Mouse (Mus musculus) stomach, embryonic 16.5 days (tissue): ENCODE results near the gene Ep400. TPM values are rescaled to one million over a fixed set of nuclear protein-coding genes. Genes with fewer than 3 reads are reported as not detected.

Experiments
- ATAC-seq: fragments of 200-750 bp; cut with Nextera tagmentation; 2 replicates; pipeline ENCODE4 v1.8.0; 2017; ENCODE audit warnings: moderate number of reproducible peaks, moderate TSS enrichment; ENCODE audit not compliant: insufficient read depth, low FRiP score
- H3K27ac ChIP-seq: fragments of 300-500 bp; sonication (generic); 2 replicates; pipeline ENCODE4 v1.5.1; 2014; ENCODE audit warnings: low read length
- H3K27me3 ChIP-seq: fragments of 300-500 bp; sonication (generic); 2 replicates; pipeline ENCODE4 v1.6.1; 2014; ENCODE audit warnings: low read length, control low read depth, mixed read lengths; ENCODE audit not compliant: control insufficient read depth, insufficient read depth
- H3K36me3 ChIP-seq: fragments of 300-500 bp; sonication (generic); 2 replicates; pipeline ENCODE4 v1.6.1; 2014; ENCODE audit warnings: low read length; ENCODE audit not compliant: control insufficient read depth, insufficient read depth
- H3K4me1 ChIP-seq: fragments of 300-500 bp; sonication (generic); 2 replicates; pipeline ENCODE4 v1.6.1; 2014; ENCODE audit warnings: low read length, control low read depth, mixed read lengths; ENCODE audit not compliant: control insufficient read depth, insufficient read depth
- H3K4me2 ChIP-seq: fragments of 300-500 bp; sonication (generic); 2 replicates; pipeline ENCODE4 v1.6.1; 2014; ENCODE audit warnings: low read depth, low read length, mixed read lengths
- H3K4me3 ChIP-seq: fragments of 300-500 bp; sonication (generic); replicated peaks from 2 replicates; pipeline ENCODE4 v1.5.1; 2014; ENCODE audit warnings: mild to moderate bottlenecking, low read length
- H3K9ac ChIP-seq: fragments of 300-500 bp; sonication (generic); 2 replicates; pipeline ENCODE4 v1.6.1; 2014; ENCODE audit warnings: low read length
- H3K9me3 ChIP-seq: fragments of 300-500 bp; sonication (generic); replicated peaks from 2 replicates; pipeline ENCODE4 v1.6.1; 2016; ENCODE audit warnings: low read length, control low read depth; ENCODE audit not compliant: control insufficient read depth
- WGBS: fragments of 180-500 bp; shearing (Covaris S2); extraction: QIAGEN DNeasy Blood & Tissue Kit; methylation state at CpG from one replicate; pipeline ENCODE4 v1.1.7; 2014; 5-methylcytosine and 5-hydroxymethylcytosine counted together
- polyA plus RNA-seq: library from polyadenylated mRNA; unstranded; fragments of >200 nt; fragmentation: Nextera tagmentation; extraction: Ambion mirVana; gene quantifications from 2 replicates; pipeline ENCODE4 v1.2.1, GENCODE M21; 2015

The Ep400 gene
- polyA plus RNA-seq, 1 experiment from 2014 or later = 42.4 TPM

GRCm38 (mm10) chr5:110769272-110769671, 1.2 kb downstream of the Ep400 start:
- H3K36me3 ChIP-seq = peaks cover 7% of the 10 kb centered on the region; the same call in 1 of the 2 replicates

GRCm38 (mm10) chr5:110763890-110764289, 6.6 kb downstream of the Ep400 start:
- no peak for ATAC-seq
- Histone ChIP-seq H3K27me3 (no peaks in the 10 kb centered on the region), H3K9ac (no peak overlapping the region), H3K36me3 (no peaks in the 10 kb centered on the region), H3K27ac (no peak overlapping the region), H3K9me3 (no peaks in the 10 kb centered on the region), H3K4me1 (peaks cover 4% of the 10 kb centered on the region), H3K4me3 (no peak overlapping the region), H3K4me2 (no peak overlapping the region)
- WGBS = 88% methylated on average over 8 of the region's 8 CpGs

More at GRCm38 (mm10) chr5:110769272-110769671, 1.2 kb downstream of the Ep400 start:
- peak overlapping the region; percentile 94 for H3K4me3 ChIP-seq
- no peaks in the 10 kb centered on the region for H3K9me3 ChIP-seq
- peak overlapping the region; percentile 93 for H3K9ac ChIP-seq
- H3K4me2 ChIP-seq = peak overlapping the region; percentile 66
- no peak for ATAC-seq
- peaks cover 9% of the 10 kb centered on the region for H3K4me1 ChIP-seq
- no peaks in the 10 kb centered on the region for H3K27me3 ChIP-seq
- WGBS = 48% methylated on average over 4 of the region's 4 CpGs
- no peak overlapping the region for H3K27ac ChIP-seq

- Histone ChIP-seq H3K9me3 (no peaks in the 10 kb centered on the region), H3K4me3 (no peak overlapping the region), H3K4me2 (no peak overlapping the region), H3K27me3 (no peaks in the 10 kb centered on the region), H3K9ac (no peak overlapping the region), H3K4me1 (no peaks in the 10 kb centered on the region), H3K27ac (no peak overlapping the region), H3K36me3 (0 out of 2 replicates have a peak, but pooled peaks cover 3% of the 10 kb centered on the region)
- no peak for ATAC-seq
- 72% methylated on average over 1 of the region's 1 CpGs for WGBS
Observed at GRCm38 (mm10) chr5:110745021-110745420, 25.5 kb downstream of the Ep400 start.

GRCm38 (mm10) chr5:110739496-110740275, 30.8 kb downstream of the Ep400 start:
- Histone ChIP-seq H3K9me3 (no peaks in the 10 kb centered on the region), H3K27ac (no peak overlapping the region), H3K4me2 (no peak overlapping the region), H3K9ac (no peak overlapping the region), H3K4me1 (no peaks in the 10 kb centered on the region), H3K36me3 (0 out of 2 replicates have a peak, but pooled peaks cover 15% of the 10 kb centered on the region), H3K27me3 (no peaks in the 10 kb centered on the region), H3K4me3 (no peak overlapping the region)
- no peak for ATAC-seq
- WGBS = 93% methylated on average over 7 of the region's 7 CpGs

- Histone ChIP-seq H3K4me1 (no peaks in the 10 kb centered on the region), H3K27me3 (no peaks in the 10 kb centered on the region), H3K4me2 (no peak overlapping the region), H3K27ac (no peak overlapping the region), H3K36me3 (peaks cover 15% of the 10 kb centered on the region; the same call in 1 of the 2 replicates), H3K4me3 (no peak overlapping the region), H3K9ac (no peak overlapping the region), H3K9me3 (no peaks in the 10 kb centered on the region)
- ATAC-seq = no peak
- WGBS = 76% methylated on average over 1 of the region's 1 CpGs
Observed at GRCm38 (mm10) chr5:110735606-110736005, 34.9 kb downstream of the Ep400 start.

GRCm38 (mm10) chr5:110733231-110733823, 37.2 kb downstream of the Ep400 start:
- H3K9me3 ChIP-seq = no peaks in the 10 kb centered on the region
- no peak overlapping the region for H3K4me3 ChIP-seq
- H3K36me3 ChIP-seq = peaks cover 19% of the 10 kb centered on the region; the same call in 1 of the 2 replicates
- no peaks in the 10 kb centered on the region for H3K27me3 ChIP-seq
- ATAC-seq = no peak
- no peak overlapping the region for H3K27ac ChIP-seq
- no peaks in the 10 kb centered on the region for H3K4me1 ChIP-seq
- no peak overlapping the region for H3K9ac ChIP-seq
- WGBS = 97% methylated on average over 4 of the region's 4 CpGs
- H3K4me2 ChIP-seq = no peak overlapping the region

- no peak overlapping the region for H3K4me3 ChIP-seq
- peaks cover 20% of the 10 kb centered on the region; the same call in 1 of the 2 replicates for H3K36me3 ChIP-seq
- ATAC-seq = no peak
- H3K27me3 ChIP-seq = no peaks in the 10 kb centered on the region
- H3K4me1 ChIP-seq = no peaks in the 10 kb centered on the region
- no peak overlapping the region for H3K27ac ChIP-seq
- H3K9ac ChIP-seq = no peak overlapping the region
- no peaks in the 10 kb centered on the region for H3K9me3 ChIP-seq
- H3K4me2 ChIP-seq = no peak overlapping the region
- 91% methylated on average over 2 of the region's 2 CpGs for WGBS
Observed at GRCm38 (mm10) chr5:110731227-110731626, 39.3 kb downstream of the Ep400 start.

- Histone ChIP-seq H3K4me3 (no peak overlapping the region), H3K27me3 (no peaks in the 10 kb centered on the region), H3K4me1 (no peaks in the 10 kb centered on the region), H3K36me3 (peaks cover 24% of the 10 kb centered on the region; the same call in 1 of the 2 replicates), H3K27ac (no peak overlapping the region), H3K4me2 (no peak overlapping the region), H3K9ac (no peak overlapping the region), H3K9me3 (no peaks in the 10 kb centered on the region)
- 78% methylated on average over 1 of the region's 1 CpGs for WGBS
- ATAC-seq = no peak
Observed at GRCm38 (mm10) chr5:110727850-110728249, 42.7 kb downstream of the Ep400 start.

- Histone ChIP-seq H3K27me3 (no peaks in the 10 kb centered on the region), H3K4me3 (no peak overlapping the region), H3K27ac (no peak overlapping the region), H3K36me3 (peaks cover 23% of the 10 kb centered on the region), H3K4me1 (no peaks in the 10 kb centered on the region), H3K4me2 (no peak overlapping the region), H3K9ac (no peak overlapping the region), H3K9me3 (no peaks in the 10 kb centered on the region)
- 90% methylated on average over 2 of the region's 2 CpGs for WGBS
- ATAC-seq = no peak
Observed at GRCm38 (mm10) chr5:110723543-110723942, 47.0 kb downstream of the Ep400 start.
